Mouse (Mus musculus) myocyte (in vitro differentiated cells): ENCODE measurements around the gene Dag1. TPM values are rescaled to one million over a fixed set of nuclear protein-coding genes. Genes with fewer than 3 reads are reported as not detected.

Source experiments
- H3K27me3 ChIP-seq: one replicate; pipeline ENCODE4 v1.6.1; 2011; ENCODE audit not compliant: control insufficient read depth, insufficient read depth, insufficient read length
- H3K36me3 ChIP-seq: one replicate; pipeline ENCODE4 v1.6.1; 2011; ENCODE audit not compliant: control insufficient read depth, insufficient read depth
- H3K4me2 ChIP-seq: one replicate; pipeline ENCODE4 v1.6.1; 2011; ENCODE audit warnings: low read depth, control low read depth
- H3K4me3 ChIP-seq: one replicate; pipeline ENCODE4 v1.5.1; 2011; ENCODE audit warnings: mild to moderate bottlenecking, control low read depth, moderate library complexity
- H3K79me2 ChIP-seq: one replicate; pipeline ENCODE4 v1.6.1; 2011; ENCODE audit not compliant: control insufficient read depth, insufficient read depth
- H3ac ChIP-seq: one replicate; pipeline ENCODE4 v1.6.1; 2011; ENCODE audit not compliant: control insufficient read depth, insufficient read length
- CEBPB ChIP-seq: IDR thresholded peaks from 2 replicates; pipeline ENCODE4 v1.6.1; 2011; ENCODE audit warnings: mild to moderate bottlenecking, moderate library complexity; ENCODE audit not compliant: poor library complexity, insufficient read depth, severe bottlenecking
- E2F4 ChIP-seq: IDR thresholded peaks from one replicate; pipeline ENCODE4 v1.6.1; 2011; ENCODE audit warnings: mild to moderate bottlenecking, control low read depth, moderate library complexity; ENCODE audit not compliant: insufficient read depth
- MAX ChIP-seq: IDR thresholded peaks from one replicate; pipeline ENCODE4 v1.6.1; 2011; ENCODE audit warnings: low read depth, mild to moderate bottlenecking, control low read depth
- MYOD1 ChIP-seq, 3 experiments: IDR thresholded peaks; one replicate each; pipeline ENCODE4 v1.6.1; 2011; ENCODE audit warnings: control low read depth in 2 of 3, low read depth in 2 of 3, mild to moderate bottlenecking in 2 of 3, moderate library complexity in 1 of 3; ENCODE audit not compliant: insufficient read length in 2 of 3, control insufficient read depth in 1 of 3
- MYOG ChIP-seq, 3 experiments: IDR thresholded peaks; one replicate each; pipeline ENCODE4 v1.6.1; 2011; ENCODE audit warnings: control low read depth in 2 of 3, low read depth in 2 of 3, mild to moderate bottlenecking in 2 of 3; ENCODE audit not compliant: insufficient read length in 2 of 3, control insufficient read depth in 1 of 3, insufficient read depth in 1 of 3
- POLR2A ChIP-seq: IDR thresholded peaks from one replicate; pipeline ENCODE4 v1.6.1; 2011; ENCODE audit warnings: low read depth, mild to moderate bottlenecking, control low read depth, moderate library complexity; ENCODE audit not compliant: insufficient read length
- POLR2AphosphoS2 ChIP-seq: IDR thresholded peaks from one replicate; pipeline ENCODE4 v1.6.1; 2011; ENCODE audit warnings: low read depth, control low read depth; ENCODE audit not compliant: insufficient read length
- REST ChIP-seq: IDR thresholded peaks from one replicate; pipeline ENCODE4 v1.6.1; 2011; ENCODE audit warnings: mild to moderate bottlenecking, control low read depth, moderate library complexity; ENCODE audit not compliant: insufficient read depth, insufficient read length
- SRF ChIP-seq: IDR thresholded peaks from one replicate; pipeline ENCODE4 v1.6.1; 2011; ENCODE audit warnings: low read depth; ENCODE audit not compliant: control insufficient read depth, insufficient read length
- TCF12 ChIP-seq: IDR thresholded peaks from one replicate; pipeline ENCODE4 v1.6.1; 2011; ENCODE audit warnings: mild to moderate bottlenecking, control low read depth; ENCODE audit not compliant: poor library complexity, insufficient read depth, severe bottlenecking
- TCF3 ChIP-seq: IDR thresholded peaks from one replicate; pipeline ENCODE4 v1.6.1; 2011; ENCODE audit warnings: low read depth, control low read depth; ENCODE audit not compliant: insufficient read length
- USF1 ChIP-seq: IDR thresholded peaks from one replicate; pipeline ENCODE4 v1.6.1; 2011; ENCODE audit warnings: low read depth, mild to moderate bottlenecking, control low read depth, moderate library complexity
- polyA plus RNA-seq: library from polyadenylated mRNA; unstranded; fragments of >200 nt; fragmentation: generic; extraction: Trizol; gene quantifications from one replicate; pipeline ENCODE4 v1.2.1, GENCODE M21; 2012; ENCODE audit warnings: missing spikeins

Gene Dag1
- polyA plus RNA-seq, 1 experiment, result 195 TPM

DNA sequence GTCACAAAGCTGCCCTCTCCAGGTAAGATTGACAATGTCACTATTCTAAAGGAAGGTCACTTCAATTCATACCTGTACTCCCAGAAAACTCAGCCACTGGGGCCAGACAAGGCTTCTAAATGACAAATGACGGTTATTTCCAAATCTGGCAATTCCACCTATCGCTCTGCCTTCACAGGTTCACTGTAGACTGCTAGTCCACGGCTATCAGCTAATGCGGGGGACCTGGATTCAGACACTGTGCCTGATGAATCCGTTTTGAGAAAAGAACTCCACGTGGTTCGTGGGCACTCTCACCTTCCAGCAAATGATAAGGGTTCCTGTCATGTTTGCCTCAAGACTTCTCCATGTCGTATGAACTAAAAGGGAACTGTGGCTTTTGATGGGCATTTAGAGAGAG lies 78.0 kb downstream of the Dag1 start:
- Histone ChIP-seq H3K4me2 (no peak overlapping the region), H3ac (no peak overlapping the region), H3K79me2 (no peaks in the 10 kb centered on the region), H3K27me3 (peaks cover 50% of the 10 kb centered on the region), H3K36me3 (no peaks in the 10 kb centered on the region), H3K4me3 (no peak overlapping the region)
- no peak for TF ChIP-seq MYOG (IDR thresholded peaks at IDR 0.05; ENCODE audit: control insufficient read depth in 1 of 3, insufficient read depth in 1 of 3, insufficient read length in 2 of 3, low read depth in 2 of 3)
- no peak for TF ChIP-seq USF1
- TF ChIP-seq POLR2A, result no peak
- TF ChIP-seq MAX, result no peak

DNA sequence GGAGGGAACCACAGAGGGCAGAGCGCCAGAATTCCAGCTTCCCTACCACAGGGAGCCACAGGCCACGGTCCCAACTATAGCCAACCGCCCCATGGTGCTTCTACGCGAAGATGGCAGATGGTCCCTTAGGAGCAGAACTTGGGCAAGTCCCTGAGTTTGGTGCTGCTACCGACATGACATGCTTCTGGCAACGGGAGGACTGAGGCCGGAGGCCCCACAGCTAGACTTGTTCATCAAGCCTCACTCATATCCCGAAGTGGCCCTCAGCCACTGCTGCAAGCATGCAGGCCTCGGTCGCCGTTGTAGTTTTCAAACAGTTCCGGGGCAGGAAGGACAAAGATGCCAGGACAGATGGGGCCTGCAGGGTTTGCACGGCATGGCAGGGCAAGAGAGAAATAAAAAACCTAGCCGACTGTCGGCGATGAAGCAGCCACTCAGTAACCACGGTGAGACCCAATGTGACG lies 80.2 kb downstream of the Dag1 start:
- Histone ChIP-seq H3K79me2 (no peaks in the 10 kb centered on the region), H3K27me3 (peaks cover 36% of the 10 kb centered on the region), H3K4me2 (no peak overlapping the region), H3K36me3 (no peaks in the 10 kb centered on the region), H3K4me3 (no peak overlapping the region), H3ac (no peak overlapping the region)
- no peak for TF ChIP-seq MYOG (IDR thresholded peaks at IDR 0.05; ENCODE audit: control insufficient read depth in 1 of 3, insufficient read depth in 1 of 3, insufficient read length in 2 of 3, low read depth in 2 of 3)
- TF ChIP-seq TCF12, result no peak
- TF ChIP-seq POLR2AphosphoS2, result no peak
- TF ChIP-seq TCF3, result no peak
- TF ChIP-seq SRF, result no peak
- no peak for TF ChIP-seq REST
- TF ChIP-seq E2F4, result no peak
- TF ChIP-seq CEBPB, result no peak
- TF ChIP-seq MYOD1 (IDR thresholded peaks at IDR 0.05; ENCODE audit: control insufficient read depth in 1 of 3, insufficient read length in 2 of 3, low read depth in 2 of 3), result no peak
- no peak for TF ChIP-seq POLR2A
- no peak for TF ChIP-seq MAX
- TF ChIP-seq USF1, result no peak

DNA sequence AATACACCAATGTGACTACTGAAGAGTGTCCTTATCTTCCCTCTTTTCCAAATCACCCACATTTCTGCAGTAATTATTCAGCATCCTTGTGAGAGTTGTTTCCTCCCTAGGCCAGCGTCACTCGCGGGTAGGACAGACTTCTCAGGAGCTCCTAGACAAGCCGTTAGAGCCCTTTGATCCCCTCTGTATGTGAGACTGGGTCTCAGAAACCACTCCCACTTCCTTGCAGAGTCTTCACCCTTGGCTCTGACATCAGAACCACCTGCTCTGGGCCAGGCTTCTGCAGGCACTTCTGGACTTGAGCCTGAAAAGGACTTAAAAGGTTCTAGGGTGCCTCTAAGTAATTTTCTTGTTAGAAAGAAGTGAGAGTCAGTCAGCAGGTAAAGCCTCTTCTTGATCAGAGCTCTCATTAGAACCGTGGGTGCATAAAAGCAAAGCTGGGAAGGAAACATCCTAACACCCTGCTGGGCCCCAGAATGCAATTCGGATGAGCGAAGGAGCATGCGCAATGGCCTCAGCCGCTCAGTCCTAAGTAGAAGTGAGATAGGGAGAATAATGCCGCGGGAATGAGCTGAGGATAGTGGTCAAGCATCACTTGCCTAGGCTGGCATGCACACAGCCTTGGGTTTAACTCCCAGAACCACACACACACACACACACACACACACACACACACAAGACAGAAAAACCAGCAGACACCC lies 80.8 kb downstream of the Dag1 start:
- Histone ChIP-seq H3K4me2 (no peak overlapping the region), H3K4me3 (no peak overlapping the region), H3ac (no peak overlapping the region), H3K27me3 (peaks cover 36% of the 10 kb centered on the region), H3K79me2 (no peaks in the 10 kb centered on the region), H3K36me3 (no peaks in the 10 kb centered on the region)
- no peak for TF ChIP-seq REST
- TF ChIP-seq TCF3, result no peak
- no peak for TF ChIP-seq POLR2AphosphoS2
- no peak for TF ChIP-seq MYOD1 (IDR thresholded peaks at IDR 0.05; ENCODE audit: control insufficient read depth in 1 of 3, insufficient read length in 2 of 3, low read depth in 2 of 3)
- no peak for TF ChIP-seq TCF12
- TF ChIP-seq MYOG (IDR thresholded peaks at IDR 0.05; ENCODE audit: control insufficient read depth in 1 of 3, insufficient read depth in 1 of 3, insufficient read length in 2 of 3, low read depth in 2 of 3), result no peak
- TF ChIP-seq USF1, result no peak
- no peak for TF ChIP-seq SRF

DNA sequence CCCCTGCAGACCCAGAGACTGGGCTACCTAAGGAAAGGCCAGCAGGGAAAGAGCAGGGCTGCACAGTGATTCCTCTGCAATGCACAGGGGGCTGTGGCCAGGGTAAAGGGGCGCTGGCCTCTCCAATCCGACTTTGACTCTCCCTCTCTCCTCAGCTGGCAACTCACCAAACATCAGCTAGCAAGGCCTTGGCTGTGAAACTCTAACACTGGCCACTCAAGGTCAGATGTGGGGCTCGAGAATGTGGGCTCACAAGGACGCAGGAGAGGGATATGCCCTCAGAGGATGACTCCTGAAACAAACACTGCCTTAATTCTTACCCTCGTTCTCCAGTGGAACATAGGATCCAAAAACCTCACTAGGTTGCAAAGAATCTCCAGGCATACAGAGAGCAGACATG lies 85.4 kb downstream of the Dag1 start:
- TF ChIP-seq REST (no peak), E2F4 (no peak), SRF (no peak), POLR2AphosphoS2 (no peak), USF1 (no peak), TCF3 (no peak), MAX (no peak), CEBPB (no peak), MYOG (IDR thresholded peaks at IDR 0.05; ENCODE audit: control insufficient read depth in 1 of 3, insufficient read depth in 1 of 3, insufficient read length in 2 of 3, low read depth in 2 of 3) (no peak), MYOD1 (IDR thresholded peaks at IDR 0.05; ENCODE audit: control insufficient read depth in 1 of 3, insufficient read length in 2 of 3, low read depth in 2 of 3) (no peak), TCF12 (no peak), POLR2A (no peak)
- Histone ChIP-seq H3K4me3 (no peak overlapping the region), H3K36me3 (no peaks in the 10 kb centered on the region), H3K4me2 (no peak overlapping the region), H3K79me2 (no peaks in the 10 kb centered on the region), H3K27me3 (peaks cover 16% of the 10 kb centered on the region), H3ac (no peak overlapping the region)
